Mouse (Mus musculus): Measurements from ENCODE around the gene Zfp459.

GRCm38 (mm10) chr13:67420558-67421206 lies 536 bp downstream of the Zfp459 start:
- TF ChIP-seq CTCF (IDR thresholded peaks at IDR 0.05; ENCODE audit: borderline replicate concordance, insufficient read depth, low read length) (no peak), POLR2A (IDR thresholded peaks at IDR 0.05; ENCODE audit: low read depth, low read length) (no peak)

All from embryonic fibroblast, embryonic 13.5 days (primary cell).